11 mouse cellular contexts compared by ENCODE assay signal in the genomic region with DNA sequence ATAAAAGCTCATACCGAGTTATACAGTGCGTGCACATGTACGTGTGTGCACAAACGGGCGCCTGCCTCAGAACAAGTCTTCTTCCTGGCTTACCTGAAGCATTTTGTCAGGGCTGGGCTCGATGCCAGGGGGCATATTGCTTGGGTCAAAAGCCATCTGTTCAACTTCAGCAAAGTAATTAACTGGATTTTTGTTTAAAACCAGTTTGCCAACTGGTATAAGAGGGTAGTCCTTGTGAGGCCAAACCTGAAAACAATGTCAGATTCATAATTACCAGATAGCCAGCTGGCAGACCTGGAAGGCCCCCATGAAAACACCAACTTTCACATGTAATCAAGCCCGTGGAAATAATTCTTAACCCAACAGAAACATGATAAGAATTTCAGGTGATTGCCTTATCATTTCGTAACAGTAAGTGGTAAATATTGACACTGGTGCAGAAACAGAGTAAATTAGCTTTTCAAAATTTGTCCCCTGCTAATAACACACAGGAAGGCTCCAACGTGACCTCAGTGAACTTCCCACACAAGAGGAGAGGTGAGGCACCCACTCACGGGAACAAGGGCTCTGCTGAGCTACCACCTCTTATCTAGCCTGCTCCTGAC. TPM values are rescaled to one million over a fixed set of nuclear protein-coding genes. Genes with fewer than 3 reads are reported as not detected.
A peak's percentile ranks its signal among the peaks of the same experiment; 100 is the strongest.
DNase-seq lines count a peak whose midpoint lies in the region; ATAC-seq lines count a peak whose summit lies in the region.
"Had no signal": no experiment of that assay in that cellular context is flagged by ENCODE, and none has a peak within 500 bp of the region (broad histone marks: within the 10 kb centered on the region; RNA-seq: fewer than 3 reads in every experiment).

No protein-coding gene starts in this region.

- H3K4me2 ChIP-seq in heart, embryonic 13.5 days, result no peak overlapping the region

- intact Hi-C loops in heart, postnatal 36 days (cut with DNase I), result no loop called here

- no peak for DNase-seq in heart, postnatal 36 days
- DNase-seq in cerebellum, adult 11 months, result peak; percentile 62
- DNase-seq in kidney, adult 8-10 months, result peak; percentile 76 to 79
- peak; percentile 51 for DNase-seq in lung, postnatal 10 days
- DNase-seq in layer of hippocampus, adult 9-10 months (ENCODE audit: low spot score), result no peak
- no peak for DNase-seq in ovary, postnatal 14 days (ENCODE audit: low spot score)
- DNase-seq: gastrocnemius, postnatal 10 days had no signal

- H3K4me1 ChIP-seq in heart, embryonic 13.5 days, result no peaks in the 10 kb centered on the region

- 87% methylated on average over 10 of the region's 10 CpGs for WGBS in heart, embryonic 13.5 days

- peak overlapping the region; percentile 24; the same call in 1 of the 2 replicates for H3K9ac ChIP-seq in heart, embryonic 13.5 days

- no peaks in the 10 kb centered on the region for H3K9me3 ChIP-seq in heart, embryonic 13.5 days
- H3K9me3 ChIP-seq: G1E had no signal

- no peak for ATAC-seq in heart, embryonic 13.5 days (ENCODE audit: extremely low read depth, insufficient number of reproducible peaks, low FRiP score, low TSS enrichment)
- no peak for ATAC-seq in activated CD4-positive, CD25-positive, alpha-beta regulatory T cell, adult 4 months

- no peaks in the 10 kb centered on the region for H3K27me3 ChIP-seq in heart, embryonic 13.5 days (replicated peaks)

- H3K4me3 ChIP-seq in heart, embryonic 13.5 days, result no peak overlapping the region

- H3K27ac ChIP-seq in heart, embryonic 13.5 days (replicated peaks), result no peak overlapping the region

- peaks cover 84% of the 10 kb centered on the region for H3K36me3 ChIP-seq in heart, embryonic 13.5 days

RNA-seq across cellular contexts. Expression of a gene that starts 17.9 kb away (rescaled TPM):
- polyA plus RNA-seq in heart, embryonic 13.5 days (2015; fragmentation: Nextera tagmentation; extraction: Ambion mirVana), result 71.3 and 81.0 TPM in 2 replicates
- 100 to 1,000 TPM; 239 to 279 TPM for total RNA-seq in heart, postnatal 36 days (2021)
- polyA plus RNA-seq in activated CD4-positive, CD25-positive, alpha-beta regulatory T cell, adult 4 months (2017; shearing (Covaris generic)), result 100 to 1,000 TPM; 104 to 110 TPM

RNA-seq across cellular contexts. Expression of a gene that starts 55.6 kb away (rescaled TPM):
- polyA plus RNA-seq in heart, embryonic 13.5 days (2015; fragmentation: Nextera tagmentation; extraction: Ambion mirVana), result 0.17 TPM in 1 of 2 replicates, not detected in the other
- total RNA-seq in heart, postnatal 36 days (2021), result not detected
- not detected for polyA plus RNA-seq in activated CD4-positive, CD25-positive, alpha-beta regulatory T cell, adult 4 months (2017; shearing (Covaris generic))
- total RNA-seq: gastrocnemius, postnatal 10 days had no signal
- polyA plus RNA-seq: G1E; neural tube, embryonic 11.5 days had no signal

Comparison
In these comparisons a context has a peak if more than half of its experiments do, and no peak if none do; other contexts are left out.
1. DNase-seq: peak in cerebellum, adult 11 months (single experiment), kidney, adult 8-10 months (2 of 2) and lung, postnatal 10 days (single experiment); none in heart, postnatal 36 days (0 of 2), layer of hippocampus, adult 9-10 months (single experiment) and ovary, postnatal 14 days (single experiment).